Mouse (Mus musculus): Measurements from ENCODE around the gene Cdk2ap2.
A peak's percentile ranks its signal among the peaks of the same experiment; 100 is the strongest.
"Not testable (repeated sequence)": the region's sequence is repeated elsewhere in the genome, so short reads cannot be mapped to it uniquely, and the experiment has no call there.

The Cdk2ap2 gene

DNA sequence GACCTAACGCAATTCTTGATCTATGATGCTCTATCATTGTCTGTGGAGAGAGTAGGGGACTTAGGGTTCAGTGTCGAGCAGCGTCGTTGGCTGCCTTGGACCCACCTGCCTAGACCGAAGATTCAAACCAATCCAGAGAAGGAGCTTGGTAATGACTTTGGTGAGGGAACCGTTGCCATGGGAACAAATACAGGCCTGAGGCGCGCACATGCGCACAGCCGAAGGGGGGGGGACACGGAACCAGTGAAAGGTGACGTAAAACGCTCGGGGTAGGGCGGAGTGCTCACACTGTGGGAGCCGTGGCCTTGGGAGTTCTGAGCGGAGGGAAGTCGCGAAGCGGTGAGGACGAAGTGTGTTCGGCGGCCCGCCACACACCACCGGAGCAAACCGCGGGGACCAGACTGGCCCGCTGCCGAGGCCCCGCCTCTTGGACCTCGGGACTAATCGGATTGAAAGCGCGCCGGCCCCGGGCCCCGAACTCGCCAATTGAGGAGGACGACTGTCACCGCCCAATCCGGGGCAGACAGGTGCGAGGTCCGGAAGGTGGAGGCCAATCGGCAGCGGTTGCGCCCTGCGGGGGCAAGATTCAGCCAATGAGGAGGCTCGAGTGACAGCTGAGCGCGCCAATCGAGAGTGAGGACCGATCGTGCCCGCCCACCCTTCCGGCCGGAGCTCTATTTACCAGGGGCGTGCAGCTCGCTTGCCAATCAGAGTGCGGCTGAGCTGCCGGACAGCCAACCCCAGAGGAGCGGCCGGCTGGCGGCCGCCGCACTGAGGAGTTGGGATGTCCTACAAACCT is at the start of gene Cdk2ap2:
Gene Cdk2ap2, plus strand, starts transcription at position 541 of the 799 bp plus-strand sequence.
- peak; percentile 100 for DNase-seq (ENCODE audit: low spot score)

DNA sequence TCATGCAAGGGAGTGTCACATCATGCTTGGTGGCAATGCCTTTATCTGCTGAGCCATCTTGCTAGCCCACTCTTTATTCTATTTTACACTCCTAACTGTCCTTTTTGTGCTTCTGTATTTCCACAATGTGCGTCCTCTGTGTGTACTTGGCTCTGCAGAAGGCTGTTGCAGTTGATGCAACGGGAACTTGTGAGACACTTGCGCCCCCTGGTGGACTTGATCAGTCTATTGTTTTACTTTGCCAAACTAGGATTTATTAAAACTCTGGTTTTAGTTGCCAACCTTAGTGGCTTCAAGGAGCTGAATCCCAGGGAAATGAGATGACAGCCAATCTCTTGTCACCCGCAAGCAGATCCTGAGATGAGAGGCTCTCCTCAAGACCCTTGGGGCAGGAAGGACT is 49.1 kb upstream of the Cdk2ap2 start:
- DNase-seq (ENCODE audit: low spot score): no peak

DNA sequence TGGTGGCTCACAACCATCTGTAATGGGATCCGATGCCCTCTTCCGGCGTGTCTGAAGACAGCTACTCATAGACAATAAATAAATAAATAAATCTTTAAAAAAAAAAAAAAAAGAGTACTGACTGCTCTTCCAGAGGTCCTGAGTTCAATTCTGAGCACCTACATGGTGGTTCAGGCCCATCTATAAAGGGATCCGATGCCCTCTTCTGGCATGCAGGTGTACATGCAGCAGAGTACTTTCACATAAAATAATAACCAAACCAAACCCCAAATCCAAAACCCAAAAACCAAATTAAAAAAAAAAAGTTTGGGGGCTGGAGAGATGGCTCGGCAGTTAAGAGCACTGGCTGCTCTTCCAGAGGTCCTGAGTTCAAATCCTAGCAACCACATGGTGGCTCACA is 47.9 kb upstream of the Cdk2ap2 start:
- not testable (repeated sequence) for DNase-seq (ENCODE audit: low spot score)

DNA sequence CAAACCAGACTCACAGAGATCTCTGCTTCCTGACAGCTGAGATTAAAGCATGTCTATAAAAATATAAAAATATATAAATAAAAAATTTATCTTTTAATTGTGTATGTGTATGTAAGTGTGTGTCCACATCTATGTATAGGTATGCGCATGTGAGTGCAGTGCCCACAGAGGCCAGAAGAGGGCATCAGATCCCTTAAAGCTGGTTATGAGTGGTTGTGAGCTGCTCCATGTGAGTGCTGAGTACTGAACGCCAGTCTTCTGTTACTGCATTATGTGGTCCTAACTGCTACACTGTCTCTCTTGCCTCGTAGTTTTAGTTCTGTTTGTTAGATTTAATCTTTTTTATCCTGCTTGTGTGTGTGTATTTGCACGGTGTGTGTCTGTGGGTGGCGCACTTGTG is 46.0 kb upstream of the Cdk2ap2 start:
- DNase-seq (ENCODE audit: low spot score): no peak

DNA sequence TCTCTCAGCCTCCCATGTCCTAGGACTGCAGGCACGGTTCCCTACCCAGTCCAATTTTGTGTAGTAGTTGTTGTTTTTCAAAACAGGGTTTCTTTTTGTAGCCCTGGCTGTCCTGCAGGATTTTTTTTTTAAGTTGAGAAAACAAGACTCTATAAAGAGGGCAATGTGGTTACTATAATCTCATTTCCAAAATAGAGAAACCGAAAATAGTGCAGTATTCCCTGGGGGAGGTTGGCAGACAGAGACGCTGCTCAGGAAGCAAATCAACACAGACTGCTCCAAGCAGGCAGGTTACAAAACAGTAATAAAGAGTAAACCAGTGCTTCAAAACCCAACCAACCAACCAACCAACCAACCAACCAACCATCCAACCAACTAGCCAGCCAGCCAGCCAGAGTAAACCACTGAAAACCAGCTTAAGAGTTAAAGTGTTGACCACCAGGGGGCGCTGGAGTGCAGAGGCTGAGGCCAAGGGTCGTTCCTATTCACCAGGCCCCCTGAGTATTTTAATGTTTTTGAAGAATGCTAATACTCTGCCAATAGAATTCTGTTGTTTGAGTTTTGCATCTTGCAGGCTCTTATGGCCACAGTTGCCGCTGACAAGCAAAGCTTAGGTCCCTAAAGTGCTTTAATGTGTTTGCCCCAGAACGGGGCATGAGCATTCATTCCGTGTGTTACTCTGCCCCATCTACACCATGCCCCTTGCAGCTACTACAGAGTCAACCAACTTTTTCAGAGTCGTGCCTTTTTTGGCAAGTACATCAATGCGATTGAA is 45.1 kb upstream of the Cdk2ap2 start:
- DNase-seq (ENCODE audit: low spot score): no peak

DNA sequence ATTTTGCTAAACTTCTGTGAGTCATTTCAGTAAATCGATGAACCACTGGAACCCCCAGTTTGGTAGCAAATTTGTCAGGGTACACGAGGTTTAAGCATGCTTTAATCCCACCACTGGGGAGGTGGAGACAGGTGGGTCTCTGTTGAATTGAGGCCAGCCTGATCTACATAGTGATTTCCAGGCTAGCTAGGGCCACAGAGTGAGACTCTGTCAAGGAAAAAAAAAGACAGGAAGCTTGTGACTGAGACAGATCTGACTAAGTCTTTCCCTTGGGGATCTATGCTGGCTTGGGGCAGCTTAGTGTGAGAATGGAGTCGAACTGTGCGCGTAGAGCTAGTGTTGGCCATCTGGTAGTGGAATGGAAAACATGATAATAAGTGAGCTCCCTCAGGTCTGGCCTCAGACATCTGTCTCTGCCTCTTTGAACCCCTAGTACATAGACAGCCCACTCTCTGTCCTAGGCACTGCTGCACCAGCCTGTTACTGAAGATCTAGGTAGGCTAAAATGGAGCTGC is 44.4 kb upstream of the Cdk2ap2 start:
- DNase-seq (ENCODE audit: low spot score): no peak

DNA sequence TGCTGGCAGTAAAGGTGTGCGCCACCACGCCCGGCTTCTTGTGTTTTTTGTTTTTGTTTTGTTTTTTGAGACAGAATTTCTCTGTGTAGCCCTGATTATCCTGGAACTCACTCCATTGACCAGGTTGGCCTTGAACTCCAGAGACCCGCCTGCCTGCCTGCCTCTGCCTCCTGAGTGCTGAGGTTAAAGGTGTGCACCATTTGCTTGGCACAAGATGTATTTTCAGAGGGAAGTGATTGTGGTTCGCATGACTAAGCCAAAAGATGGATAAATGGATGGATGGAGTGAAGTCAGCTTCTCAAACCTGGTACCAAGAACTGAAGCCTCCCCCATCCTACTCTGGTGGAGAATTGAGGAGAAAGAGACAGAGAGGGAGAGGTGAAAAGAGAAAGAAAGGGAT is 42.4 kb upstream of the Cdk2ap2 start:
- DNase-seq (ENCODE audit: low spot score): no peak

DNA sequence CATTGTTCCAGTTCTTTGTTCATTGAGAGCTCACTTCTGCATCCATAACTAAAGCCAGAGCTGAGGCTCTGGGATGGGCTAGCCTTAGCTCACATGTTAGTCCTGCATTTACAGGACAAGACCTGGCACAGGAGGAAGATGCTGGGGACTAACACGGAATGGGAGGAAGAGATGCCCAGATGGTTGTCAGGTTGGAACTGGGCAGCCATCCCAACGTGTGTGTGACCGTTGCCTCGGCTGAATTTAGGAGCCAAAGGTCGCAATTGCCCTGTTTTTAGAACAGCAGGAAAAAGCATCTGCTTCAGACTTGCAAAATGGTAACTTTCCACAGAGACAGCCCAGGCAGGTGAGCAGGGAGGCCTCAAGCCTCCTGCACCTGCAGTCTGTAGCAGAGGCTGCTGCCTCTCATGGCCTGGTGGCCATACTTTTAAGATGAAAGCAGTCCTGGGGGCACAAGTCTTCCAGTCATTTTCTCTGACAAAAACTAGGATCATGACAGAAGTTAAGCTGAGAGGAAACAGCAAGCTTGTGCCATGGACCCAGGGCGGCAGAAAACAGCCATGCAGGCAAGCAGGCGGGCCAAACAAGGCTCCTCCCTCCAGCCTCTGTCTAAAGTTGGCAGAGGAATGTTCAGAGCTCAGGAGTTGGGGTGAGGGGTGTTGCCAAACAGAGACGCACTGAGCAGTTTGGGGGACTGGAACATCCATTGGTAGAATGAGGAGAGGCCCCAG is 41.6 kb upstream of the Cdk2ap2 start:
- DNase-seq (ENCODE audit: low spot score): no peak

DNA sequence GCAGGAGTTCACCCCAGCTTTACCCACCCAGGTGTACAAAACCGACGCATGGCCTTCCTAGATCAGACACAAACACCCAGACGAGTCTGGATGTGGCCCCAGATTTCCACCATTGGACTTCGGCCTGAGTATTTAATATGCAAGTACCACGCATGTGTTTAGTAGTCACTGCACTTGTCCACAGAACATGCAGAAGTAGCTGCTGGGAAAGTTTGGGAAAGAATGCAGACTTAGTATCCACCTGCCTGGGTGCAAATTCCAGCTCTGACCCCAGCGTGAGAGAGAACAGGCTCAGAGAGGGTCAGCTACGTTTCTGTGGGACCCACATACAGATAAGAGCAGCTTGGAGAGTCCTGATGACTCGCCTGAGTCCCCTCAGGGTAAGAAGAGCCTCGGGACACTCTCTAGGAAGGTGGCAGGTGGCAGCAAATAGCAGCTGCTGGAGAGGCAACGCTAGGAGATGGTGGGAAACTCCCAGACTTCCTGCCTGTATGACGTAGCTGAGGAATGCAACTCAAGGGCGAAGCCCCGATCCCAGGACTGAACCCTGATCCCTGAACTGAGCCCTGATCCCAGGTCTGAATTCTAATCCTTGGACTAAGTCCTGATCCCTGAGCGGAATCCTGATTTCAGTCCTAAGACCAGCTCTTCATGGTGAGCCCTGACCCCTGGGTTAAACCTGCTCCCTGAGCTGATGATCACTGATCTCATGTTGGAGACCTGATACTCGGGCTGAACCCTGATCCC is 40.9 kb upstream of the Cdk2ap2 start:
- no peak for DNase-seq (ENCODE audit: low spot score)

DNA sequence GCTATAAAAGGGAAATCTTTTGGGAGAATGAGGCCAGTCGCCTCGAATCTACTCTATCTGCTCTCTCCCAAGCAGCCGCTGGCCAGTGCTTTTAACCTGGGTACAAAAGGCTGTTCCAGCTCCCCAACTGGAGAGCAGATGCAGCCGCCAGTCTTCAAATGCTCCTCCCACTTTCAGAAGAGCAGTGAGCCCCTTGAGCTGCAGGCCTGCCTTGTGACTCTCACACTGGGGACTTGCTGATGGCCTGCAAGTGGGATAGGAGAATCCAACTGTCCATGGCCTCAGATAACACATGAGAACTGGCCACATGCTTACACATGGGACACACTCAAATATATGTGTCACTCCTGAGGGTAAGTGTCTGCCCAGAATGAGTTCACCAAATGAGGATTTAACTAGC is 40.3 kb upstream of the Cdk2ap2 start:
- no peak for DNase-seq (ENCODE audit: low spot score)

DNA sequence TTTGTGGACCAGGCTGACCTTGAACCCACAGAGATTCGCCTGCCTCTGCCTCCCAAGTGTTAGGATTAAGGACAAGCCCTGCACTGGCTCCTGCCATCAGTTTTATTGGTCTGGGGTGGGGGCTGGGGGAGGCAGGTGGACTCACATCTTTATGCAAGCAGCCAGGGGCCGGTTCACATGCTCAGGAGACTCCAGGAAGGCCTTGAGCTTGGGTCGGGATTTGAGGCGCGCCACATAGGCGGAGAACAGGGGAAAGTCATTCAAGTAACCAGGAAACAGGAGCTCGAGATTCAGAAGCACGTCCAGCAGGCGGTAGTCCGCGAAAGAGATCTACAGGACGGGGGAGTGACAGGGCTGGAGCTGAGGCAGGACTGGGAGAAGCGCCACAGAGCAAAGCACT is 39.6 kb upstream of the Cdk2ap2 start:
- DNase-seq (ENCODE audit: low spot score): no peak

DNA sequence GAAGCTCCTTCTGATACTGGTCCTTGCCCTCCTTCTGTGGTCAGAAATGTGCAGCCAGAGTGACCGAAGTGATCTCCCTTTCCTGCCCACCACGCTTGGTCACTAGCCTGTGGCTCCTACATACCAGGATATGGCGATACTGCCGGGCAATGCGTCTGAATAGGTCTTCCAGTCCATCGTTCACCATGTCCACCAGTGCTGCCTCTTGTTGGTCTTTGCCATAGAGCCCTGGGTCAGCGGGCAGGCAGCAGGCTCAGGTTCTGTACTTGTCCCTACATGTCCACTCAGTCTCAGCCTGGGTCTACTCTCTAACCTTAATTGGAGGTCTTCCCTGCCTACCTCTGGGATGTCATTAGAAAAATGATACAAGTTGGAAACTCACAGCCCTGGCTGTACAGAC is 39.0 kb upstream of the Cdk2ap2 start:
- DNase-seq (ENCODE audit: low spot score): no peak

DNA sequence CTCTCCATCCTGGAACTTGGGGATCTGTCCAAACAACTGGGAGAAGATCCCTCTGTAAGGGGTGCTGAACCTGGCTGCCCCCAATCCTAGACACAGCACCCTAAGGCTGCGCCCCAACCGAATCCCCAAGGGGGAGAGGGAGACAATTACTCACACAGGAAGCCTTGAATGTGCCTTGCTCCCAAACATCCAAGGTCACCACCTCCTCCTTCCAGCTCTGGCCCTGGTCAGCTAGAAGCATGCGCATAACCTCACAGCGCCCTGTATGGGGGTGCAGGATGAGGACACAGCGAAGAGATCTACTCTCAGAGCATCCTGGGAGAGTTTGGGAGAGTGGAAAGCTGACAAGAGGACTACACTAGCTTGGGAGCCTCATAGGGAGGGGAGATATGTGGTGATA is 38.4 kb upstream of the Cdk2ap2 start:
- no peak for DNase-seq (ENCODE audit: low spot score)

DNA sequence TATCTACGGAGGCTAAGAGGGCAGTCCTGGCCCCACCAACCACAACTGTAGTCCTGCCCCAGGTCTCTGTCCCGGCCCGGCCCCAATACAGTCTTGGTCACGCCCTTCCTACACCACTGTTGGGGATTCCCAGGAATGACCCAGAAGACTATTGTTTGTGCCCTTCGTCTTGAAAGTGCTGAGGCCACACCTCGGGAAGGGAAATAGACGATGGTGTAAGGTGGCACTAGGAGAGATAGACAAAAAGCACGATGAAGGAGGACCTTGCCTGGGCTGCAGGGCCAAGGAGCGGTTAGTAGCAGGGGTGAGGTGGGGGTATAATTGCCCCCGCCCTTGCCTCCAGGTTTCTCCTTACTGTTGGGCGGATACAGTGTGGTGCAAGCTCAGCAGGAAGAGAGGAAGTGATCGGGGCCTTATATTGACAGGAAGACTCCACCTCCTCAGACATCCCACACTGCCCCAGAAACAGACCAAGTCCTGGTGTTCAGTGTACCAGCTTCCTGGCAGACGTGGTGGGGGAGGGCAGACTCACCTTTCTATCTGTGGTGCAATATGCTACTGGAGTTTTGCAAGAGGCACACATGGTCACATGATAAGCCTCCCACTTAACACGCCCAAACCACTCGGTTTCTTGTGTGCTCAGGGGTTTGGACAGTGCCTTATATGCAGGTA is 37.8 kb upstream of the Cdk2ap2 start, which contains the start of gene Gstp3:
Gene Gstp3, minus strand, starts transcription at position 501 of the 672 bp plus-strand sequence.
- DNase-seq (ENCODE audit: low spot score): no peak

DNA sequence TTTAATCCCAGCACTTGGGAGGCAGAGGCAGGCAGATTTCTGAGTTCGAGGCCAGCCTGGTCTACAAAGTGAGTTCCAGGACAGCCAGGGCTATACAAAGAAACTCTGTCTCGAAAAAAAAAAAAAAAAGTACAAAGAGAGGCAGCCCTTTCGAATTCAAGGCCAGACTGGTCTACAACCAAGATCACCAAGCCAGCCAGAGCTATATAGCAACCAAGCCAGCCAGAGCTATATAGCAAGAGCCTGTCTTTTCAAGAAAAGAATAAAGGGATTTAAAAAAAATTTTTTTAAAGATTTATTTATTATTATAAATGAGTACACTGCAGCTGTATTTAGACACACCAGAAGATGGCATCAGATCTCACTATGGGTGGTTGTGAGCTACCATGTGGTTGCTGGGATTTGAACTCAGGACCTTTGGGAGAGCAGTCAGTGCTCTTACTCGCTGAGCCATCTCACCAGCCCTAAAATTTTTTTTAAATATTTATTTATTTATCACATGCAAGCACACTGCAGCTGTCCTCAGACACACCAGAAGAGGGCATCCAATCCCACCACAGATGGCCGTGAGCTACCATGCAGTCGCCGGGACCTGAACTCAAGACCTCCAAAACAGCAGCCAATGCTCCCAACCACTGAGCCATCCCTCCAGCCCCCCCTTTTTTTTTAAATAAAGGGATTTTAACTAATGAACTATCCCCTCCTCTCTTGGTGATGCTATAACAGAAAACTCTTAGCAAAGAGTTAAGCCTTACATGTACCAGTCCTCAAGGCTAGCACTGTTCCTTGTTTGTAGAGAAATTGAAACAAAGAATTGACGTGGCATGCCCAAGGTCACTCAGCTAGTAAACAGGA is 36.7 kb upstream of the Cdk2ap2 start:
- DNase-seq (ENCODE audit: low spot score): not testable (repeated sequence)

DNA sequence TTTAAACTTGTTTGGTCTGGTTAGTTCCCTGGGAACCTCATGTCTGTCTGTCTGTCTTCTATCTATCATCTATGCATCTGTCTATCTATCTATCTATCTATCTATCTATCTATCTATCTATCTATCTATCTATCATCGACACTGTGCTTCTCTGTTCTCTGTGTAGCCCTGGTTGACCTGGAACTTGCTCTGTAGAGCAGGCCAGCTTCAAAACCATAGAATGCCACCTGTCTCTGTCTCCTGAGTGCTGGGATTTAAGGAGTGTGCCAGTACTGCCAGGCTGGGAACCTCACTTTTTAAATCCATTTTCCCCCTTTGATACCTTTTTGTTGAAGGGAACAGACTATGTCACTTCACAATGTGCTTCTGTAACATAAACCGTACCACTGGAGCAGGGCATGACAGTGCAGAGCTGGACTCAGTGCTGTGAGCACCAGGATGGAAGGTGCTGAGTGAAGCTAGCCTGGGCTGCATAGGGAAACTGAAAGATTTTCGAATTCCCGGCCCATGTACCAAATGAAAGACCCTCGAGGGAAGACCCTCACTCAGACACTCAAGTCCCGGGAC is 36.0 kb upstream of the Cdk2ap2 start:
- no peak for DNase-seq (ENCODE audit: low spot score)

DNA sequence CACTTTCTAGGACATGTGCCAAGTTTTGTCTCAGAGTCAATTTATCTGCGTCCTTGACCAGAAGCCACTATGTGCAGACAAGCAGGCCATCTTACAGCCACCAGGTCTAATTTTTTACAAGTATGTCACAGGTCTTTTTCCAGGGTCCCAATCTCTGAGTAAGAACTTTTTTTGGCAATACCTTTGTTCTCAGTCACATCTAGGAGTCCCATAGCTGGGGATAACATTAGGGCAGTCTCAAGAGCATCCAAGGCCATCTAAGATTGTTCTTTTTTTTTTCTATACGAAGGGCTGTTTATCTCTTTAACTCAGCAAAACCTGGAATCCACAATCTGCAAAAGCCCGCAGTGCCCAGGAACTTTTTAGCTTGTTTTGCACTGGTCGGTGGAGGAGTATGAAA is 33.6 kb upstream of the Cdk2ap2 start:
- not testable (repeated sequence) for DNase-seq (ENCODE audit: low spot score)

DNA sequence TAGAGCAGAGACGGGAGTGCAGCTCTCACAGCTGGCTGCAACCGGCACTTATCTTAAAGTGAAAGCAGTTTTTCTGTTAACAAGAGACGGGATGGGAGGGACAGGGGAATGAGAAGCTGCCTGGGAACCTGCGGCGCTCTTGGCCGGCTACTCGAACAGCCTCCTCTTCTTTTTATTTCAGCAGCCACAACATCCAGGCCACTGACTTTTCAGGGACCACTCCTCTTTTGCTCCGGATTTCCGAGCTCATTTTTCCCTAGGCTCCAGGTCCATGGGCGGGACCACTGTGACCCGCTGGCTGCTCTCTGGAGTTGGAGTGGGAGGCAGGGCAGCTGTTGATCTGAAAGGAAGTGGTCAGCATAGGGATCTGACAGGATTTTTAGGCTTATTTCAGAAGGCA is 32.5 kb upstream of the Cdk2ap2 start:
- not testable (repeated sequence) for DNase-seq (ENCODE audit: low spot score)

DNA sequence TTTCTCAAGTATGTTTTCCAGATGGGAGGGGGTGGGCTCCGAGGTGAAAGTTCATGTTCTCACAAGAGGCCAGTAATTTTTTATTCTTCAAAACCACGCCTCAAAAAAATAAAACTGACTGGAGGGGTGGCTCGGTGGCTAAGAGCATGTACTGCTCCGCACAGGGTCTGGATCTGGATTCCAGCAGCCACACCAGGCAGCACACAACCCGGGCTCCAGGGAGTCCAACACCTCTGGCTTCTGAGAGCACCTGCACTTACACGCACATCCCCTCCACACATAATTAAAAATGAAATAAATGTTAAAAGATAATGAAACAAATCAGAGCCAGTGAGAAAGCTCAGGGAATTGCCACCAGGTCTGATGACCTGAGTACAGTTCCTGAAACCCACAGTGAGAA is 30.7 kb upstream of the Cdk2ap2 start:
- no peak for DNase-seq (ENCODE audit: low spot score)

DNA sequence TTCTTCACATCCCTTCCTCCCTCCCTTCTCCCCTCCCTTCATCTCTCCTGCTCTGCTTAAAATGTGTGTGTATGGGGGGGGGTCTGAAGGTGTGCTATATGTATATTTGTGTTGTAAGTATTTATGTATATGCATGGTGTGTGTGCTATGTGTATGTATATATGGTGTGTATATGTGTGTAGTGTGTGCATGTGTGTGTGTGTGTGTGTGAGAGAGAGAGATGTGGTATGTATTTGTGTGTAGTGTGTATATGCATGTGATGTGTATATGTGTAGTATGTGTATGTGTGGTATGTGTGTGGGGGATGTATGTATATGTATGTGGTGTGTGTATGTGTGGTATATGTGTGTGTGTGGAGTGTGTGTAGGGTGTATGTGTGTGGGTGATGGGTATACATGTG is 30.1 kb upstream of the Cdk2ap2 start:
- no peak for DNase-seq (ENCODE audit: low spot score)

Measured in left cerebral cortex, adult 11 months (tissue).